Mouse (Mus musculus): ENCODE measurements around the gene Hspa1l. TPM values are rescaled to one million over a fixed set of nuclear protein-coding genes. Genes with fewer than 3 reads are reported as not detected.

Gene Hspa1l
- polyA plus RNA-seq, 1 experiment = 2.4 TPM

DNA sequence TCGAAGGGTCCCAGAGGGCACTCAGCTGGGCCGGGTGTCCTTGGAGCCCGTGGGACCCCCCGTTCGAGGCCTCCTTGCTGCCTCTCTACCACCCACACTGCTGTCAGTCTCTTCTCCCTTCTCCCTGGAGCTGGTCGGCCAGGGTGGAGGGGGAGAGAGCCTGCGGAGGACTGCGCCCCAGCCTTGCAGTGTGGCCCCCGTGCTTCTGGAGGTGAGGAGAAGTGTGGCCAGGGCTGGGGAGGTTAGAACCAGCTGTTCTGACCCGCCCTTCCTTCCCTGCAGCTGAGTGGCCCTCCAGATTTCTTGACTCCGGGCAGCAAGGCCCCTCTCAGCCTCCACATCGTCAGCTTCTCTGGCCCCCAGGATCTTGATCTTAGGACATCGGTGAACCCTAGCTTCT, 51.8 kb downstream of the Hspa1l start:
- DNase-seq (ENCODE audit: low read depth) = no peak

DNA sequence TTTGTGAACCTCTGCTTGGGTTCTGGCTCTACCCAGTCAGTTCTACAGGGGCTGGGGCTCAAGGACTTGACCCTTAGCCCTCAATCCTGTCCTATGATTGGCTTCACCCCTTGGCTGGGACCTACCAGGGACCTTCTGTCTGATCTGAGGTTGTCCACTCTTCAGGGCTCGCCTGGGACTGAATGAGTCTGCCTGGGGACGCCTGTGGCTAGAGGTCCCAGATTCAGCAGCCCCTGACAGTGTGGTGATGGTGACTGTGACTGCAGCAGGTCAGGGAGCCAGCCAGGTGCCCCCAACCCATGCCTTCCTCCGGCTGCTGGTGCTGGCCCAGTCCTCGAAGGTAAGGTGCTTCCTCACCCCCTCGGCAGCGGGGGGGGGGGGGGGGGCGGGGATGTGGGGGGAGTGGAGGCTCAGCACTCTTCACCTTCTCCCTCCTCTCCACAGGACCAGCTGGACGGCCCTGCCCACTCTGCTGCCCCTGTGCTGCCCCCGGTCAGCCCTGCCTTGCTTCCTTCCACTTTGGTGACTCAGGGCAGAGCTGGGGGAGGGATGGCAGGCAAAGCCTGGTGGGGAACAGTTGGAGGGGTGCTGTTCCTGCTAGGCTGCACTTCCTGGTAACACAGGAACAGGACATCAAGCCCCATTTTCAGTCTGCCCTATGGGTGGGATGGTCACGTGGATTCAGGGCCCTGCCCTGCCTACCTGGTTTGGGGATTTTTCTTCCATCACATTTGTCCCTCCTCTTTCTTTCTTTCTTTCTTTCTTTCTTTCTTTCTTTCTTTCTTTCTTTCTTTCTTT, 52.4 kb downstream of the Hspa1l start:
- DNase-seq (ENCODE audit: low read depth) = no peak

DNA sequence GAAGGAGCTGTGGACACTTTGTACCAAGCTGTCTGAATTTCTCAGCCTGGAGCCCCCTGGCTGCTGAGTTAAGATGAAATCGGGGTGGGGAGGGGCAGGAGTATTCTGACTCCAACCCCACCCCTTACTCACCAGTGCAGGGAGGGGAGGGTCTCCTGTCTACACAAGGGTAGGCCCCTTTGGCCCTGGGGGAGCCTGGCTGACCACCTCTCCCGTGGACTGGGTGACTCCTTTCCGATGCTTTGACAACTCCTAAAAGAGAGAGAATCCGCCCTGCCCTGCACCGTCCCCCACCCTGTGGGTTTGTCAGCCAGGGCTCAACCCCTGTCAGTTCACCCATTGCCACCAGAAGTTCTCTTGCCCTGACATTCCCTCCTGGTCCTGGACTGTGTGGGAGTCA, 53.7 kb downstream of the Hspa1l start:
- DNase-seq (ENCODE audit: low read depth) = no peak

DNA sequence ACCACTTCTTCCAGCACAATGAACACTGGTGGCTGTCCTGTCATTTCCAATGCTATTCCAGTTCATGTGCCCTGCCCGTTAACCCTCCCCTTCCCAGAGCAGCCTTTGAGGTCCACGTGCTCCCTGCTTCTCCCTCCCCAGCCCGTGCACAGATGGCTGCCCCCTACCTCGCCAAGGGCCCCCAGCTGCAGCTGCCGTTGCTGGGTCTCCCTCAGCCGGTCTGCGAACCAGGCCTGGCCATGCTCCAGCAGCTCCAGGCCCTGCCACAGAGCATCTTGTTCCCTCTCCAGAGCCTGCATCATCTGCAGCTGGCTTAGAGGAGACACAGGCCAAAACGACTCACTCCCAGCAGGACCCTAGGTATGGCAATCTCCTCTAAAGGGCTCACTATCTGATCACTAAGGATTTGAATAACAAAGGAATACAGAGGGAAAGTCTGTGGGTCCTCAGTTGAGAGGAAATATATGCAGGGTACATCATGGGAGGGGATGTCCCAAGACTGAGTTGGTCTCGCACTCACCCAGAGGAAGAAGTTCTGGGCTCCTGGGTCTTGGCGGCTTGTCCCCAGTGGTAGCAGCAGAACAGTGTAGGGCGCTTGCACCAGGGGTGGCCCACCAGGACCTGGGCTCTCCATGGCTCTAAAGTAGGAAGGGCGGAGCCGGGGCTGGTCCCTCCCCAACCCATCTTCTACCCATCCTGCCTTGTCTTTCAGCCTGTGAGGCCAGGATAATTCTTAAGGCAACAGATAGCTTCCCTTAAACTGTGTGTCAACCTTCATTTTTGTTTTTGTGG, 55.0 kb downstream of the Hspa1l start, which contains the start of gene Sapcd1:
TSS of gene Sapcd1 (minus strand) at position 740 of the 792 bp plus-strand sequence.
- no peak for DNase-seq (ENCODE audit: low read depth)

DNA sequence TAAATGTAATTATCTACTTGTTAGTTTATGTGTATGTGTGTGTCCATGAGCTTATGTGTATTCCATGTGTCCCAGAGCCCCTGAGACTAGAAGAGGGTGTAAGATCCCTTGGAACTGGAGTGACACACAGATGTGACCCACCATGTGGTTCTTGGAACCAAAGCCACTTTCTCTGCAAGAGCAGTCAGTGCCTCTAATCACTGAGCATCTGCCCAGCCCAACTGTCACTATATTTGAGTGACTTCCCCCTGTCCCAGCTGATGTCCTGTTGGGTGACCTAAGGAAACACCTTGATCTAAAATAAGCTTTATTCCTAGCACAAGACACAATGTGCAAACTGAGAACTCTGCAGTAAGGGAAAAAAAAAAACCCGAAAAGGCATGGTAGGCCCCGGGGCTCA, 55.8 kb downstream of the Hspa1l start:
- no peak for DNase-seq (ENCODE audit: low read depth)

Other genes starting within 250 kb of the Hspa1l start
- 138 and 171 TPM in 2 replicates for gene C4b, start 228.8 kb upstream of the Hspa1l start, polyA plus RNA-seq (2012; rRNA removed)
- gene Cyp21a1, start 168.1 kb upstream of the Hspa1l start, polyA plus RNA-seq (2012; rRNA removed) = 0.28 and 0.29 TPM in 2 replicates
- gene Stk19, start 135.8 kb upstream of the Hspa1l start, polyA plus RNA-seq (2012; rRNA removed) = 37.7 and 59.7 TPM in 2 replicates
- gene Dxo, start 135.7 kb upstream of the Hspa1l start, polyA plus RNA-seq (2012; rRNA removed) = 62.6 and 64.9 TPM in 2 replicates
- 91.1 and 93.8 TPM in 2 replicates for gene Skiv2l, start 122.5 kb upstream of the Hspa1l start, polyA plus RNA-seq (2012; rRNA removed)
- 53.8 and 77.2 TPM in 2 replicates for gene Nelfe, start 122.3 kb upstream of the Hspa1l start, polyA plus RNA-seq (2012; rRNA removed)
- 70.2 and 140 TPM in 2 replicates for gene Cfb, start 110.2 kb upstream of the Hspa1l start, polyA plus RNA-seq (2012; rRNA removed)
- 14.5 and 14.8 TPM in 2 replicates for gene Zbtb12, start 93.2 kb upstream of the Hspa1l start, polyA plus RNA-seq (2012; rRNA removed)
- not detected in 2 replicates for gene Gm20547, start 90.7 kb upstream of the Hspa1l start, polyA plus RNA-seq (2012; rRNA removed)
- gene C2, start 74.4 kb upstream of the Hspa1l start, polyA plus RNA-seq (2012; rRNA removed) = 54.9 and 69.0 TPM in 2 replicates
- 230 TPM in 2 replicates for gene Ehmt2, start 74.2 kb upstream of the Hspa1l start, polyA plus RNA-seq (2012; rRNA removed)
- 48.4 and 50.0 TPM in 2 replicates for gene Slc44a4, start 58.2 kb upstream of the Hspa1l start, polyA plus RNA-seq (2012; rRNA removed)
- gene Neu1, start 41.5 kb upstream of the Hspa1l start, polyA plus RNA-seq (2012; rRNA removed) = 113 and 155 TPM in 2 replicates
- 58.3 and 104 TPM in 2 replicates for gene Hspa1b, start 13.5 kb upstream of the Hspa1l start, polyA plus RNA-seq (2012; rRNA removed)
- gene Gm20481, start 2.8 kb upstream of the Hspa1l start, polyA plus RNA-seq (2012; rRNA removed) = 0.24 TPM in 1 of 2 replicates, not detected in the other
- 37.0 and 50.4 TPM in 2 replicates for gene Hspa1a, start 547 bp upstream of the Hspa1l start, polyA plus RNA-seq (2012; rRNA removed)
- 36.8 and 54.6 TPM in 2 replicates for gene Lsm2, start 9.2 kb downstream of the Hspa1l start, polyA plus RNA-seq (2012; rRNA removed)
- 127 and 175 TPM in 2 replicates for gene Vars, start 28.3 kb downstream of the Hspa1l start, polyA plus RNA-seq (2012; rRNA removed)
- 1.2 and 1.3 TPM in 2 replicates for gene Vwa7, start 43.9 kb downstream of the Hspa1l start, polyA plus RNA-seq (2012; rRNA removed)
- gene Sapcd1, start 55.3 kb downstream of the Hspa1l start, polyA plus RNA-seq (2012; rRNA removed) = 3.0 and 3.4 TPM in 2 replicates
- 4.7 and 5.2 TPM in 2 replicates for gene Msh5, start 74.0 kb downstream of the Hspa1l start, polyA plus RNA-seq (2012; rRNA removed)
- gene Clic1, start 77.3 kb downstream of the Hspa1l start, polyA plus RNA-seq (2012; rRNA removed) = 129 and 133 TPM in 2 replicates
- gene Ddah2, start 86.3 kb downstream of the Hspa1l start, polyA plus RNA-seq (2012; rRNA removed) = 54.7 and 62.7 TPM in 2 replicates
- 0.61 and 0.66 TPM in 2 replicates for gene Ly6g6c, start 92.7 kb downstream of the Hspa1l start, polyA plus RNA-seq (2012; rRNA removed)
- gene Mpig6b, start 93.5 kb downstream of the Hspa1l start, polyA plus RNA-seq (2012; rRNA removed) = 1.5 and 3.3 TPM in 2 replicates
- 19.1 and 23.4 TPM in 2 replicates for gene Ly6g6e, start 104.2 kb downstream of the Hspa1l start, polyA plus RNA-seq (2012; rRNA removed)
- gene Ly6g6d, start 105.4 kb downstream of the Hspa1l start, polyA plus RNA-seq (2012; rRNA removed) = 15.7 and 17.2 TPM in 2 replicates
- gene Ly6g6f, start 112.9 kb downstream of the Hspa1l start, polyA plus RNA-seq (2012; rRNA removed) = 0.09 TPM in 1 of 2 replicates, not detected in the other
- gene Abhd16a, start 116.6 kb downstream of the Hspa1l start, polyA plus RNA-seq (2012; rRNA removed) = 211 and 233 TPM in 2 replicates
- gene Ly6g5c, start 135.6 kb downstream of the Hspa1l start, polyA plus RNA-seq (2012; rRNA removed) = 2,220 and 3,034 TPM in 2 replicates
- gene Ly6g5b, start 142.7 kb downstream of the Hspa1l start, polyA plus RNA-seq (2012; rRNA removed) = 1,986 and 2,407 TPM in 2 replicates
- gene Gpank1, start 148.8 kb downstream of the Hspa1l start, polyA plus RNA-seq (2012; rRNA removed) = 9.4 and 10.1 TPM in 2 replicates
- gene Csnk2b, start 149.3 kb downstream of the Hspa1l start, polyA plus RNA-seq (2012; rRNA removed) = 397 and 504 TPM in 2 replicates
- gene D17H6S53E, start 153.7 kb downstream of the Hspa1l start, polyA plus RNA-seq (2012; rRNA removed) = 6.4 and 7.7 TPM in 2 replicates
- gene Apom, start 159.3 kb downstream of the Hspa1l start, polyA plus RNA-seq (2012; rRNA removed) = 0.11 and 0.49 TPM in 2 replicates
- gene Bag6, start 162.5 kb downstream of the Hspa1l start, polyA plus RNA-seq (2012; rRNA removed) = 170 and 187 TPM in 2 replicates
- gene Prrc2a, start 192.2 kb downstream of the Hspa1l start, polyA plus RNA-seq (2012; rRNA removed) = 218 and 257 TPM in 2 replicates
- gene Aif1, start 203.4 kb downstream of the Hspa1l start, polyA plus RNA-seq (2012; rRNA removed) = 2.5 and 3.4 TPM in 2 replicates
- gene Lst1, start 215.7 kb downstream of the Hspa1l start, polyA plus RNA-seq (2012; rRNA removed) = 15.3 and 20.2 TPM in 2 replicates
- gene Ltb, start 221.7 kb downstream of the Hspa1l start, polyA plus RNA-seq (2012; rRNA removed) = 2.7 and 3.2 TPM in 2 replicates
- 0.82 and 1.3 TPM in 2 replicates for gene Tnf, start 229.3 kb downstream of the Hspa1l start, polyA plus RNA-seq (2012; rRNA removed)
- 0.28 TPM in 2 replicates for gene Lta, start 232.6 kb downstream of the Hspa1l start, polyA plus RNA-seq (2012; rRNA removed)
- 1.2 and 3.1 TPM in 2 replicates for gene Gm16181, start 248.1 kb downstream of the Hspa1l start, polyA plus RNA-seq (2012; rRNA removed)